Mouse (Mus musculus) liver, embryonic 12.5 days (tissue): Measurements from ENCODE around the gene Zrsr1. TPM values are rescaled to one million over a fixed set of nuclear protein-coding genes. Genes with fewer than 3 reads are reported as not detected.

Experiments
- ATAC-seq: fragments of 200-750 bp; cut with Nextera tagmentation; 2 replicates; pipeline ENCODE4 v1.8.0; 2017; ENCODE audit warnings: moderate number of reproducible peaks, mild to moderate bottlenecking, moderate library complexity
- H3K27ac ChIP-seq: fragments of 300-500 bp; sonication (generic); 2 replicates; pipeline ENCODE4 v1.5.1; 2016; ENCODE audit warnings: mild to moderate bottlenecking
- H3K27me3 ChIP-seq: fragments of 300-500 bp; sonication (generic); replicated peaks from 2 replicates; pipeline ENCODE4 v1.6.1; 2016; ENCODE audit warnings: mild to moderate bottlenecking, moderate library complexity
- H3K36me3 ChIP-seq: fragments of 300-500 bp; sonication (generic); 2 replicates; pipeline ENCODE4 v1.6.1; 2016; ENCODE audit warnings: mild to moderate bottlenecking, moderate library complexity
- H3K4me1 ChIP-seq: fragments of 300-500 bp; sonication (generic); 2 replicates; pipeline ENCODE4 v1.6.1; 2016
- H3K4me2 ChIP-seq: fragments of 300-500 bp; sonication (generic); 2 replicates; pipeline ENCODE4 v1.6.1; 2016; ENCODE audit warnings: mild to moderate bottlenecking, moderate library complexity
- H3K4me3 ChIP-seq: fragments of 300-500 bp; sonication (generic); 2 replicates; pipeline ENCODE4 v1.5.1; 2016; ENCODE audit warnings: mild to moderate bottlenecking, moderate library complexity
- H3K9ac ChIP-seq: fragments of 300-500 bp; sonication (generic); 2 replicates; pipeline ENCODE4 v1.6.1; 2016; ENCODE audit warnings: mild to moderate bottlenecking, moderate library complexity
- H3K9me3 ChIP-seq: fragments of 300-500 bp; sonication (generic); replicated peaks from 2 replicates; pipeline ENCODE4 v1.6.1; 2016; ENCODE audit warnings: mild to moderate bottlenecking, moderate library complexity
- WGBS: fragments of 180-500 bp; shearing (Covaris S2); methylation state at CpG from one replicate; pipeline ENCODE4 v1.1.7; 2016; ENCODE audit not compliant: insufficient replicate concordance; 5-methylcytosine and 5-hydroxymethylcytosine counted together
- polyA plus RNA-seq: library from polyadenylated mRNA; unstranded; fragments of >200 nt; fragmentation: Nextera tagmentation; extraction: Ambion mirVana; gene quantifications from 2 replicates; pipeline ENCODE4 v1.2.1, GENCODE M21; 2016

Gene Zrsr1
- polyA plus RNA-seq, 1 experiment from 2014 or later = 2.8 TPM

DNA sequence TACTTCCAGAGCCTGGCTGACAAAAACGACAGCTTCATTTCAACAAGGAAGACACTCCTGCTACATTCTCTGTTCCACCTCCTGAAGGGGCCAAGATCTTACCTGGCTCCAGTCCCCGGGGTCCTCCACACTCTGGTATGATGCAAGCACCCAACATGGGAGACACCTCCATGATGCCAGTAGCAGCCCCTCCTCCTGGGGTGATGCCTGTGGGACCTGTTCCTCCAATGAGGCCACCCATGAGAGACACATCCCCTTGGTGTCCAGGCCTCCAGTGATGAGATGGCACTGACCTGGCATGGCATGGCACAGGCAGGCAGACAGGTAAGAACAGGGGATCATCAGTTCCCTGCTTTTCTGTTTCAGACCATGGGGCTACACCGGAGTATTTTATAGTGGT, 6.4 kb downstream of the Zrsr1 start:
- no peak for ATAC-seq
- WGBS = 80% methylated on average over 3 of the region's 3 CpGs
- Histone ChIP-seq H3K27me3 (no peaks in the 10 kb centered on the region), H3K4me2 (no peak overlapping the region; the same call in 1 of the 2 replicates), H3K4me1 (peaks cover 49% of the 10 kb centered on the region), H3K27ac (no peak overlapping the region), H3K9me3 (no peaks in the 10 kb centered on the region), H3K9ac (no peak overlapping the region), H3K4me3 (no peak overlapping the region), H3K36me3 (peaks cover 55% of the 10 kb centered on the region)

DNA sequence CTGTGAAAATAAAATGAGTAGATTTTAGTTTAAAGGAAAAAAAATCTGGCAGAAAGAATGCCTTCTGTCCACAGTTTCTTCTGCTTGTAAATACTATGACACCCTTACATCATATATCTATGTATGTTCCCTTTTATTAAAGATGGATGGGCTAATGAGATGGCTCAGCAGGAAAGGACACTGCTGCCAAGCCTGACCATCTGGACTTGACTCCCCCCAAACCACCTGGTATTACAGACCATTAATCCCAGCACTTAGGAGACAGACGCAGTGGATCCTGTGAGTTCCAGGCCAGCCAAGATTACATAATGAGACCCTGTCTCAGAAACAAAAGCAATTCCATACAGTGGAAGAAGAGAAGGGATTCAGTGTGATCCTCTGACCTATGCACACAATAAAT, 6.9 kb downstream of the Zrsr1 start:
- no peaks in the 10 kb centered on the region for H3K9me3 ChIP-seq
- H3K27me3 ChIP-seq = no peaks in the 10 kb centered on the region
- peaks cover 51% of the 10 kb centered on the region for H3K4me1 ChIP-seq
- 74% methylated on average over 1 of the region's 1 CpGs for WGBS
- peaks cover 51% of the 10 kb centered on the region for H3K36me3 ChIP-seq
- ATAC-seq = no peak
- no peak overlapping the region for H3K4me3 ChIP-seq
- H3K9ac ChIP-seq = no peak overlapping the region
- H3K27ac ChIP-seq = no peak overlapping the region
- no peak overlapping the region for H3K4me2 ChIP-seq

DNA sequence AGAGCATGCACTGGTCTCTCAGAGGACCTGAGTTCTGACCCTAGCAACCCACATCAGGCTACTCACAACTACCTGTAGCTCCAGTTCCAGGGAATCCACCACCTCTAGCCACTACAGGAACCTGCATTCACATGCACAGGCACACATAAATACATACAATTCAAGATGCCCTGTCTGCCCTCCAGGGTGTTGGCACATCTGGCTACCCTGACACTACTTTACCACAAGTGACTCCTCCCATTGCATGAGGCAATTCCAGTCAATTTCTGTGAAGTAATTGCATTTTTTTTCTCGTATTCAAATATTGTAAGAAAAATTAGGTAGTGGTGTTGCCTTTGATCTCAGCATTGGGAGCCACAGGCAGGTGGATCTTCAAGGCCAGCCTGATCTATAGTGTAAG, 7.4 kb downstream of the Zrsr1 start:
- 68% methylated on average over 1 of the region's 1 CpGs for WGBS
- Histone ChIP-seq H3K4me3 (no peak overlapping the region), H3K9ac (no peak overlapping the region), H3K27ac (no peak overlapping the region), H3K27me3 (no peaks in the 10 kb centered on the region), H3K4me1 (peaks cover 51% of the 10 kb centered on the region), H3K4me2 (no peak overlapping the region), H3K9me3 (no peaks in the 10 kb centered on the region), H3K36me3 (peaks cover 46% of the 10 kb centered on the region)
- ATAC-seq = no peak

DNA sequence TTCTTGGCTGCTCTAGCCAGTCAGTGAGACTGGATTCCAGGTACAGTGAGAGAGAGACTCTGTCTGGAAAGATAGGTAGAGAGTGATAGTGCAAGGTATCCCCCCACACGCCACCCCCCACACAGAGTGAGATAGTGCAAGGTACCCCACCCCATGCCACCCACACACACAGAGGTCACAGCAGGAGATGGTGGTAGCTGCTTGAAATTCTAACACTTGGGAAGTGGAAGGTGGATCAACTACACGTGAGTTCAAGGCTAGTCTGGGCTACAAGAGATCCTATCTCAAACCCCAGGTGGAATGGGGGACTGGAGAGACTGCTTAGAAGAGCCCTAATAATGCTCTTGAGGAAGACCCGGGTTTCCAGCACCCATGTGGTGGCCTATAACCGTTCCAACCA, 9.2 kb downstream of the Zrsr1 start:
- H3K4me2 ChIP-seq = peak overlapping the region; percentile 84
- peaks cover 39% of the 10 kb centered on the region for H3K36me3 ChIP-seq
- H3K9me3 ChIP-seq = no peaks in the 10 kb centered on the region
- peak overlapping the region; percentile 80 for H3K9ac ChIP-seq
- H3K27ac ChIP-seq = peak overlapping the region; percentile 98
- H3K4me1 ChIP-seq = peaks cover 46% of the 10 kb centered on the region
- no peak for ATAC-seq
- no peaks in the 10 kb centered on the region for H3K27me3 ChIP-seq
- 19% methylated on average over 4 of the region's 4 CpGs for WGBS
- peak overlapping the region; percentile 77 for H3K4me3 ChIP-seq

DNA sequence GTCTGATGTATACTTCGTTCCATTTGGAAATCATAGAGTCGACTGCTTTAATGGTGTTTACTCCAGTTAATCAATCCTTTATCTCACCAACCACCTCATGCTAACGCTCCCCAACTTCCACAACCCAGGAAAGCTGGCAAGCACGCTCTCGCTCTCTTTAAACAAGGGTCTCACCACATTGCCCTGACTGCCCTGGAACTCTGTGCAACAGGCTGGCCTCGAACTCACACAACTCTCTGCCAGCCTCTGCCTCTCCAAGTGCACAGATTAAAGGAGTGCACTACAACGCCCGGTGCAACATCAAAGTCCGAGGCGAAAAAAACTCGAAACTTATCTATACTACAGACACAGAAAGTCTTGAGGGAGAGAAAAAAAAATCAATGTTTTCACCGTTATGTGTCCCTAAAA, 9.7 kb downstream of the Zrsr1 start:
- Histone ChIP-seq H3K4me1 (peaks cover 44% of the 10 kb centered on the region), H3K4me2 (peak overlapping the region; percentile 84), H3K27ac (peak overlapping the region; percentile 98), H3K27me3 (no peaks in the 10 kb centered on the region), H3K9me3 (no peaks in the 10 kb centered on the region), H3K9ac (peak overlapping the region; percentile 80), H3K4me3 (peak overlapping the region; percentile 77), H3K36me3 (peaks cover 34% of the 10 kb centered on the region)
- peak; percentile 23 for ATAC-seq
- 2% methylated on average over 12 of the region's 12 CpGs for WGBS

DNA sequence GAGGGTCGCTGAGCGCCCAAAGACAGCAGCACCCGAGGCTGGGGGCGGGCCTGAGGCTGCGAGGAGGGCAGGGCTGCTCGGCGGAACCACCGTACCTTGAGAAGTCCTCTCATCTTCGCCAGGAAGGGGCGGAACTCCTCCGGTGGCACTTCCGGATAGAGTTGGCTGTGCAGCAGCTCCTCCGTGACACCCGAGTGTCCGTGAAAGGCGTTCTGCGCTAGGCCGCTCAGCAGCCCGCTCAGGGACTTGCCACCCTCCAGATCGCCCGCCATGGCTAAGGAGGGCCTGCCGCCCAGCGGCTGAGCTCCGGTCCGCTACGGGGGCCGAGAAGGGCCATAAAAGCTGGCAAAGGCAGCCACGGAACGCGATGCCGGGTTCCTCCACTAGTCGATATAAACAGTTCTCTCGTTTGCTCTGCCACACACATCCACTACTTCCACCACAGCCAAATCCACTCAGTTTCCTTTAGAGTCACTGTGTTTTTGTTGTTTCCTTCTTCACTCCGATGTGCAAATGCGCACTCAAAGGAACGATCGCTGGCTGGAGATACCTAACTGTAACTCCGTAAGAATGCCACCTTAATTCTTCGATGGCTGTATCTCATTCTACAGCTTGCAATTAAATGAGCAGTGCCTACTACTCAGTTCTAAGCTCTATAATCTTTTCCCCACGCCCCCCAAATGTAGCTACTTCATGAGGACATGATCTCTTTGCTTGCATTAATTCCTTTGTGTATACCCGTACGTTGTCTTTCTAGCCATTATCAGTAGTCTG, 10.4 kb downstream of the Zrsr1 start, which contains the start of the genes Gm28048 and Commd1:
Gene Gm28048 (minus strand): TSS at position 107 of the 774 bp plus-strand sequence.
Gene Commd1 (minus strand): TSS at position 399 of the 774 bp plus-strand sequence.
- H3K9me3 ChIP-seq = no peaks in the 10 kb centered on the region
- peak within 1 kb of the TSS; percentile 77 for H3K4me3 ChIP-seq
- peak within 1 kb of the TSS; percentile 80 for H3K9ac ChIP-seq
- peaks cover 28% of the 10 kb centered on the region for H3K36me3 ChIP-seq
- H3K4me2 ChIP-seq = peak within 1 kb of the TSS; percentile 84
- H3K4me1 ChIP-seq = peaks cover 39% of the 10 kb centered on the region
- ATAC-seq = peak; percentile 92
- H3K27me3 ChIP-seq = no peaks in the 10 kb centered on the region
- 2% methylated on average over 42 of the region's 42 CpGs for whole genome bisulfite sequencing
- H3K27ac ChIP-seq = peak within 1 kb of the TSS; percentile 98

DNA sequence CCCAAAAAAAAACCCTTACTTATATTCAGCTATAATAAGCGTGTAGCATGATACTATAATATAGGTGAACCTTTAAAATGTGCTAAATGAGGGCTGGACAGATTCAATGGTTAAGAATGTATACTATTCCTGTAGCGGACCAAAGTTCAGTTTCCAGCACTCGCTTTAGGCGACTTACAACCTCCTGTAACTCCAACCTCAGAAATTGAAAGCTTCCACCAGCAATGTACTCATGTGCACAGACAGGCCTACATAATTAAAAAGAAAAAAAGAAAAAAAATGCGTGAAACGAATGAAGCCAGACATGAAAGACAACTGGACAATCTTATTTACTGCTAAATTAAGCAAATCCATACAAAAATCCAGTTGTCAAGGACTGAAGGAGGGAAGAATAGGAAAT, 11.0 kb downstream of the Zrsr1 start:
- peak overlapping the region; percentile 4; the same call in 1 of the 2 replicates for H3K27ac ChIP-seq
- no peaks in the 10 kb centered on the region for H3K27me3 ChIP-seq
- peaks cover 21% of the 10 kb centered on the region for H3K36me3 ChIP-seq
- H3K4me2 ChIP-seq = peak overlapping the region; percentile 84
- H3K9me3 ChIP-seq = no peaks in the 10 kb centered on the region
- H3K9ac ChIP-seq = no peak overlapping the region
- no peak for ATAC-seq
- 68% methylated on average over 6 of the region's 6 CpGs for WGBS
- peaks cover 34% of the 10 kb centered on the region for H3K4me1 ChIP-seq
- peak overlapping the region; percentile 77; the same call in 1 of the 2 replicates for H3K4me3 ChIP-seq

DNA sequence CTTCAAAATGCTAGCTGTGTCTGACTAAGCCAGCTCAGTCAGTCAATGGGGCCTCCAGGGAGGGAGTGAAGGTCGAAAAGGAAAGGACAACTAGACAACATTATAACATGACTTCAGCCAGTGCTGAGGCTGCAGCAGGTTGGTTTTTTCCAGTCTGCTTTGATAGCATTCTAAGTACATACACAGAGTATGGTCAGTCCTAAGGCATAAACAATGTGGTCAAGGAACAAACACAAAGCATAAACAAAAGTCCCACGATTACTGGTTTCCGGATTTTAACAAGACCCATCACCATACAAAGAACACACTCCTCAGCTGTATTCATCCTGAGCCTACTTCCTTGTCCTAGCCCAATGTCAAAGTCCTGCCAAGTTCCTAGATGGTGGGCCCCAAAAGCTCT, 13.7 kb downstream of the Zrsr1 start:
- Histone ChIP-seq H3K27ac (no peak overlapping the region), H3K36me3 (no peaks in the 10 kb centered on the region), H3K4me3 (no peak overlapping the region), H3K9ac (no peak overlapping the region), H3K4me1 (peaks cover 26% of the 10 kb centered on the region), H3K27me3 (no peaks in the 10 kb centered on the region), H3K9me3 (no peaks in the 10 kb centered on the region), H3K4me2 (no peak overlapping the region)
- WGBS = 59% methylated on average over 3 of the region's 3 CpGs
- ATAC-seq = no peak

DNA sequence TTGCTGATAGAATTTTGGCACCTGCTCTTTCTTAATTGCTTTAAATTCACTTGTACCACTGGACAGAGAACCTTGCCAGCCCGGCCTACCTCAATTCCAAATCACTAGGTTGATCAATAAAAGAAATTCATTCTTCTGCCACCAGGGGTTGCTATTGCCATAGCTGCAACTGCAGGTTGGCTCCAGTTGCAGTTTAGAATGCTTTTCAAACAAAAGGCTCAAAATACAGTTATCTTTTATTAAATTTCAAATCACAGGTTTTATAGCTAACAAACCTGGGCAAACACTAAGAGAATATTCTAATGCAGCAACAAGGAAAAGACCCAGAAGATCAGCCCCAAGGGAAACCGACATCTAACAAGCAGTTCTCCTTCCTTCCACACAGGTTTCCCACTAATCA, 15.6 kb downstream of the Zrsr1 start:
- Histone ChIP-seq H3K4me2 (no peak overlapping the region), H3K4me3 (no peak overlapping the region), H3K27me3 (no peaks in the 10 kb centered on the region), H3K27ac (no peak overlapping the region), H3K36me3 (peaks cover 5% of the 10 kb centered on the region; the same call in 1 of the 2 replicates), H3K4me1 (peaks cover 28% of the 10 kb centered on the region), H3K9me3 (no peaks in the 10 kb centered on the region), H3K9ac (no peak overlapping the region)
- 51% methylated on average over 2 of the region's 2 CpGs for WGBS
- ATAC-seq = no peak

DNA sequence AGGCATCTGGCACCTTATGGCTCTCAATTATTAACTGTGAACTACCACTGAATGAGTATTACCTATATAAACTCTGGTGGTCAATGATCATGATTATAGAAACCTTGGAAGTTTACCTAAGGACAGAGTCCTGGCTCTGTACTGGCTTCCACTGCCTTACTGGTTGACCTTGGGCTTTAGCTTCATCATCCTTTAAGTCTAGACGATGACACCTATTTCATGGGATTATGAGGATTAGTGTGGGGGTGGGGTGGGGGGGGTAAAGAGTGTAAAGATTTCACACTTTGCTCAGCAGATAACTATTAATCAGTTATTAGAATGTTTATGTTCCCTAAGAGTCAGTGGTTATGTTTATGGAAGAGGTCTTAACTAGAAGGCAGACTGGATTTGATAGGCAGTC, 18.0 kb downstream of the Zrsr1 start:
- H3K27me3 ChIP-seq = no peaks in the 10 kb centered on the region
- H3K36me3 ChIP-seq = peaks cover 25% of the 10 kb centered on the region
- H3K9ac ChIP-seq = peak overlapping the region; percentile 84
- WGBS = 36% methylated on average over 1 of the region's 1 CpGs
- H3K27ac ChIP-seq = peak overlapping the region; percentile 90
- H3K9me3 ChIP-seq = no peaks in the 10 kb centered on the region
- H3K4me3 ChIP-seq = peak overlapping the region; percentile 82
- H3K4me2 ChIP-seq = peak overlapping the region; percentile 86
- peaks cover 22% of the 10 kb centered on the region for H3K4me1 ChIP-seq
- ATAC-seq = 0 out of 2 replicates have a peak, but pooled peaks have one; percentile 14

DNA sequence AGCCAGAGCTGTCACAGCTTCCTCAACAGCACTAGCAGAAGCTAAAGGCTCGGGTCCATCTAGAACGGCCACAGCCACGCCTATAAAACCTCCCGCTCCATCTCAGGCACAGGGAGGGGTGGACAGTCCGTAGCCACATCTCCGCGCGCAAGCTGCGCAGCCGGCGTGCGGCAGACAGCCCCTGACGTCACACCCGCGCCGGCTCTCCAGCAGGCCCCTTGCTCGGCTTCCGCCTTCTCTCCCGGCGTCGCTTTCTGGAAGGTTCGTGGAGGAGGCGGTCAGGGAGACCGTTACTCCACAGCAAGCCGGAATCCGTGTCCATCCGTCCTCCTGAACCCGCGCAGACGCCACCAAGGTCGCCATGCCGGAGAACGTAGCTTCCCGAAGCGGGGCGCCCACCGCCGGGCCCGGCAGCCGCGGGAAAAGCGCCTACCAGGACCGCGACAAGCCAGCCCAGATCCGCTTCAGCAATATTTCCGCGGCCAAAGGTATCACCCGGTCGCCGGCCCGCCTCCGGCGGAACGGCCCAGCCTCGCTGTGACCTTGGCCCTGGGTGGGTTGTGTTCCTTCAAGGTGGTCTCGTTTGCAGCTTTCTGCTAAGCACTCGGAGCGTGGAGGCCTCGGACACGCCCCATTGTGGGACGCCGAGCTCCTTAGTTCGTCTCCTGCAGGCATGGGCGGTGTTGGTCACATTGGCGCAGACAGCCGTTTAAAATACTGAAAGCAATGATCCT, 18.8 kb downstream of the Zrsr1 start, which contains the start of gene Cct4:
Gene Cct4 (plus strand): TSS at position 127 of the 734 bp plus-strand sequence.
- under 1% methylated on average over 66 of the region's 66 CpGs for WGBS
- peak within 1 kb of the TSS; percentile 82 for H3K4me3 ChIP-seq
- no peaks in the 10 kb centered on the region for H3K9me3 ChIP-seq
- H3K36me3 ChIP-seq = peaks cover 33% of the 10 kb centered on the region
- H3K4me2 ChIP-seq = peak within 1 kb of the TSS; percentile 86
- ATAC-seq = peak; percentile 97
- H3K9ac ChIP-seq = peak within 1 kb of the TSS; percentile 84
- H3K27me3 ChIP-seq = no peaks in the 10 kb centered on the region
- peak within 1 kb of the TSS; percentile 90 for H3K27ac ChIP-seq
- peaks cover 22% of the 10 kb centered on the region for H3K4me1 ChIP-seq
